9 mouse cellular contexts compared by ENCODE assay signal in genomic region chr15:82040650-82041049, GRCm38 (mm10). TPM values are rescaled to one million over a fixed set of nuclear protein-coding genes. Genes with fewer than 3 reads are reported as not detected.
DNase-seq lines count a peak whose midpoint lies in the region; ATAC-seq and TF ChIP-seq lines count a peak whose summit lies in the region.
"Had no signal": no experiment of that assay in that cellular context is flagged by ENCODE, and none has a peak within 500 bp of the region (broad histone marks: within the 10 kb centered on the region; RNA-seq: fewer than 3 reads in every experiment).

No protein-coding gene starts in this region.

- no peaks in the 10 kb centered on the region for H3K27me3 ChIP-seq in liver, embryonic 13.5 days
- H3K27me3 ChIP-seq: heart, embryonic 15.5 days had no signal

- no peak overlapping the region for H3K9ac ChIP-seq in liver, embryonic 13.5 days
- H3K9ac ChIP-seq: heart, embryonic 15.5 days had no signal

- H3K36me3 ChIP-seq in liver, embryonic 13.5 days: peaks cover 80% of the 10 kb centered on the region

- H3K27ac ChIP-seq in left cerebral cortex, adult 2 months: no peak overlapping the region
- no peak overlapping the region for H3K27ac ChIP-seq in liver, embryonic 13.5 days
- H3K27ac ChIP-seq: heart, embryonic 15.5 days had no signal

- TF ChIP-seq CTCF in left cerebral cortex, adult 2 months (IDR thresholded peaks at IDR 0.05): peak; percentile 84

- H3K4me2 ChIP-seq in liver, embryonic 13.5 days: no peak overlapping the region
- H3K4me2 ChIP-seq: heart, embryonic 15.5 days had no signal

- peak; percentile 58; the same call in 1 of the 2 replicates for ATAC-seq in liver, embryonic 13.5 days (ENCODE audit: low read depth)

- intact Hi-C loops in left cerebral cortex, adult 2 months (cut with DNase I): no loop called here
- intact Hi-C loops in heart, postnatal 36 days (cut with DNase I): loop anchor here (1.0 kb wide), 1 partner anchor 80 kb away; the partner anchor contains the start of gene Pmm1

- peaks cover 17% of the 10 kb centered on the region for H3K4me1 ChIP-seq in liver, embryonic 13.5 days (replicated peaks)

- H3K4me3 ChIP-seq in left cerebral cortex, adult 2 months: no peak overlapping the region
- H3K4me3 ChIP-seq in liver, embryonic 13.5 days (replicated peaks): no peak overlapping the region
- H3K4me3 ChIP-seq: heart, embryonic 15.5 days had no signal

- 80% methylated on average over 1 of the region's 1 CpGs for WGBS in liver, embryonic 13.5 days (ENCODE audit: insufficient replicate concordance)

- H3K9me3 ChIP-seq in liver, embryonic 13.5 days (replicated peaks): no peaks in the 10 kb centered on the region
- H3K9me3 ChIP-seq: heart, embryonic 15.5 days had no signal

- DNase-seq in adrenal gland, adult 2 months: peak; percentile 41
- DNase-seq in adrenal gland, adult 18-20 months (ENCODE audit: low spot score in 2 of 2): no peak
- DNase-seq in left cerebral cortex, adult 2 months (ENCODE audit: extremely low spot score in 1 of 2, low spot score in 2 of 2): no peak
- DNase-seq in left cerebral cortex, adult 8-10 months (ENCODE audit: low spot score in 2 of 2): no peak
- DNase-seq in c-Kit-negative CD71-positive TER-119-positive erythroid progenitor cells, embryonic 14.5 days (ENCODE audit: low read depth, low spot score): peak; percentile 29
- DNase-seq in heart, postnatal 36 days: peak; percentile 25 to 32
- DNase-seq in liver, embryonic 13.5 days: peak; percentile 23
- peak; percentile 23 for DNase-seq in retina, adult 2 months (ENCODE audit: low read depth, low spot score)

RNA-seq across cellular contexts. Expression of gene Snu13, which starts 6.7 kb away (rescaled TPM):
- 10 to 100 TPM; 84.9 to 91.7 TPM for total RNA-seq in adrenal gland, adult 2 months (2021)
- 61.5 and 68.6 TPM in 2 replicates for polyA plus RNA-seq in adrenal gland, adult 2 months (2012; rRNA removed)
- 10 to 100 TPM; 80.5 to 99.1 TPM for total RNA-seq in adrenal gland, adult 18-20 months (2021)
- 100 to 1,000 TPM; 110 to 113 TPM for total RNA-seq in left cerebral cortex, adult 2 months (2021)
- total RNA-seq in left cerebral cortex, adult 8-10 months (2022): 100 to 1,000 TPM; 103 to 133 (median 117) TPM
- 10 to 100 TPM; 51.0 to 55.2 TPM for total RNA-seq in heart, postnatal 36 days (2021)
- 224 and 231 TPM in 2 replicates for polyA plus RNA-seq in liver, embryonic 13.5 days (2015; fragmentation: Nextera tagmentation; extraction: Ambion mirVana)

RNA-seq across cellular contexts. Expression of gene Desi1, which starts 7.0 kb away (rescaled TPM):
- 100 to 1,000 TPM in 1 of 2 experiments, 10 to 100 TPM in 1; 56.0 to 149 TPM for total RNA-seq in adrenal gland, adult 2 months (2021)
- polyA plus RNA-seq in adrenal gland, adult 2 months (2012; rRNA removed): 100.0 and 101 TPM in 2 replicates
- 100 to 1,000 TPM in 1 of 2 experiments, 10 to 100 TPM in 1; 52.7 to 123 TPM for total RNA-seq in adrenal gland, adult 18-20 months (2021)
- 10 to 100 TPM; 88.0 to 95.6 TPM for total RNA-seq in left cerebral cortex, adult 2 months (2021)
- total RNA-seq in left cerebral cortex, adult 8-10 months (2022): 100 to 1,000 TPM in 2 of 4 experiments, 10 to 100 TPM in 2; 81.8 to 126 (median 105) TPM
- 10 to 100 TPM; 26.9 to 30.9 TPM for total RNA-seq in heart, postnatal 36 days (2021)
- polyA plus RNA-seq in liver, embryonic 13.5 days (2015; fragmentation: Nextera tagmentation; extraction: Ambion mirVana): 12.8 and 13.7 TPM in 2 replicates

RNA-seq across cellular contexts. Expression of gene 4930407I10Rik, which starts 18.3 kb away (rescaled TPM):
- not detected for total RNA-seq in adrenal gland, adult 2 months (2021)
- polyA plus RNA-seq in adrenal gland, adult 2 months (2012; rRNA removed): not detected in 2 replicates
- total RNA-seq in adrenal gland, adult 18-20 months (2021): not detected
- total RNA-seq in left cerebral cortex, adult 2 months (2021): not detected
- total RNA-seq in left cerebral cortex, adult 8-10 months (2022): not detected
- not detected for total RNA-seq in heart, postnatal 36 days (2021)
- not detected in 2 replicates for polyA plus RNA-seq in liver, embryonic 13.5 days (2015; fragmentation: Nextera tagmentation; extraction: Ambion mirVana)
- polyA plus RNA-seq: heart, embryonic 15.5 days had no signal

RNA-seq across cellular contexts. Expression of gene Mei1, which starts 29.1 kb away (rescaled TPM):
- total RNA-seq in adrenal gland, adult 2 months (2021): 1 to 10 TPM in 1 of 2 experiments, under 1 TPM in 1; 0.35 to 3.2 TPM
- not detected in 2 replicates for polyA plus RNA-seq in adrenal gland, adult 2 months (2012; rRNA removed)
- 1 to 10 TPM in 1 of 2 experiments, under 1 TPM in 1; 0.58 to 4.1 TPM for total RNA-seq in adrenal gland, adult 18-20 months (2021)
- 1 to 10 TPM; 4.0 to 4.5 TPM for total RNA-seq in left cerebral cortex, adult 2 months (2021)
- total RNA-seq in left cerebral cortex, adult 8-10 months (2022): 1 to 10 TPM; 3.9 to 5.5 (median 4.0) TPM
- total RNA-seq in heart, postnatal 36 days (2021): not detected
- not detected in 2 replicates for polyA plus RNA-seq in liver, embryonic 13.5 days (2015; fragmentation: Nextera tagmentation; extraction: Ambion mirVana)
- polyA plus RNA-seq: heart, embryonic 15.5 days had no signal

RNA-seq across cellular contexts. Expression of gene Xrcc6, which starts 53.0 kb away (rescaled TPM):
- 10 to 100 TPM; 73.2 to 87.0 TPM for total RNA-seq in adrenal gland, adult 2 months (2021)
- 23.8 and 27.6 TPM in 2 replicates for polyA plus RNA-seq in adrenal gland, adult 2 months (2012; rRNA removed)
- total RNA-seq in adrenal gland, adult 18-20 months (2021): 10 to 100 TPM; 55.8 to 88.9 TPM
- total RNA-seq in left cerebral cortex, adult 2 months (2021): 10 to 100 TPM; 22.5 to 29.7 TPM
- 10 to 100 TPM; 21.9 to 28.5 (median 26.0) TPM for total RNA-seq in left cerebral cortex, adult 8-10 months (2022)
- total RNA-seq in heart, postnatal 36 days (2021): 10 to 100 TPM; 25.0 to 26.5 TPM
- polyA plus RNA-seq in liver, embryonic 13.5 days (2015; fragmentation: Nextera tagmentation; extraction: Ambion mirVana): 77.5 and 87.7 TPM in 2 replicates

Comparison
In these comparisons a context has a peak if more than half of its experiments do, and no peak if none do; other contexts are left out.
1. DNase-seq: peak in adrenal gland, adult 2 months (single experiment), c-Kit-negative CD71-positive TER-119-positive erythroid progenitor cells, embryonic 14.5 days (single experiment), heart, postnatal 36 days (2 of 2), liver, embryonic 13.5 days (single experiment) and retina, adult 2 months (single experiment); none in adrenal gland, adult 18-20 months (0 of 2), left cerebral cortex, adult 2 months (0 of 2) and left cerebral cortex, adult 8-10 months (0 of 2).